Mouse (Mus musculus): ENCODE measurements around the gene Gm20388.

- no peak for TF ChIP-seq HCFC1 (IDR thresholded peaks at IDR 0.05; ENCODE audit: borderline replicate concordance, insufficient read depth, low read length)
- TF ChIP-seq ZC3H11A (IDR thresholded peaks at IDR 0.05; ENCODE audit: borderline replicate concordance, low read depth, low read length) = no peak
- no peak for TF ChIP-seq CHD2 (IDR thresholded peaks at IDR 0.05; ENCODE audit: low read depth, low read length)
- no peak for TF ChIP-seq ZNF384 (IDR thresholded peaks at IDR 0.05; ENCODE audit: low read depth, low read length)
These were observed 2982.8 kb downstream of the Gm20388 start for GRCm38 (mm10) chr8:122893451-122893850.
